Mouse (Mus musculus) testis, adult 2 months (tissue): Measurements from ENCODE around the gene Slc25a21.

Source experiments
- CTCF ChIP-seq: fragments of 200-500 bp; IDR thresholded peaks from 2 replicates; pipeline ENCODE4 v1.5.1; 2012; ENCODE audit warnings: low read depth, mild to moderate bottlenecking, inconsistent platforms, low read length, moderate library complexity; ENCODE audit not compliant: control insufficient read depth, insufficient read depth, insufficient replicate concordance
- POLR2A ChIP-seq: fragments of 200-500 bp; IDR thresholded peaks from 2 replicates; pipeline ENCODE4 v1.6.1; 2012; ENCODE audit warnings: low read depth, mild to moderate bottlenecking, inconsistent platforms, low read length, moderate library complexity; ENCODE audit not compliant: control insufficient read depth

GRCm38 (mm10) chr12:56804487-56804886 is 392.8 kb downstream of the Slc25a21 start:
- TF ChIP-seq POLR2A (no peak), CTCF (no peak)
